Mouse (Mus musculus): ENCODE results near the gene Gm6993. TPM values are rescaled to one million over a fixed set of nuclear protein-coding genes. Genes with fewer than 3 reads are reported as not detected.

The Gm6993 gene
- polyA plus RNA-seq, 1 experiment, result not detected

GRCm38 (mm10) chr12:31215003-31215402 lies 25.6 kb upstream of the Gm6993 start:
- 73% methylated on average over 6 of the region's 6 CpGs for WGBS
- no peak for DNase-seq
- Histone ChIP-seq H3K4me3 (replicated peaks; ENCODE audit: extremely low read depth, low read depth, low read length) (no peak overlapping the region), H3K4me1 (ENCODE audit: control insufficient read depth, insufficient read depth, low read length) (peaks cover 5% of the 10 kb centered on the region; the same call in 1 of the 2 replicates)
- TF ChIP-seq POLR2A (IDR thresholded peaks at IDR 0.05; ENCODE audit: borderline replicate concordance, extremely low read depth, low read depth, low read length), result no peak
- TF ChIP-seq CTCF (IDR thresholded peaks at IDR 0.05; ENCODE audit: insufficient read depth, low read length), result no peak

- DNase-seq, result no peak
- peaks cover 5% of the 10 kb centered on the region; the same call in 1 of the 2 replicates for H3K4me1 ChIP-seq (ENCODE audit: control insufficient read depth, insufficient read depth, low read length)
- no peak overlapping the region for H3K4me3 ChIP-seq (replicated peaks; ENCODE audit: extremely low read depth, low read depth, low read length)
- no peak for TF ChIP-seq CTCF (IDR thresholded peaks at IDR 0.05; ENCODE audit: insufficient read depth, low read length)
- TF ChIP-seq POLR2A (IDR thresholded peaks at IDR 0.05; ENCODE audit: borderline replicate concordance, extremely low read depth, low read depth, low read length), result no peak
- 92% methylated on average over 5 of the region's 5 CpGs for WGBS
Measured at GRCm38 (mm10) chr12:31217232-31217631, 23.3 kb upstream of the Gm6993 start.

- DNase-seq, result no peak
- Histone ChIP-seq H3K4me3 (replicated peaks; ENCODE audit: extremely low read depth, low read depth, low read length) (no peak overlapping the region), H3K4me1 (ENCODE audit: control insufficient read depth, insufficient read depth, low read length) (no peaks in the 10 kb centered on the region; the same call in 1 of the 2 replicates)
- 45% methylated on average over 3 of the region's 3 CpGs for WGBS
- TF ChIP-seq POLR2A (IDR thresholded peaks at IDR 0.05; ENCODE audit: borderline replicate concordance, extremely low read depth, low read depth, low read length) (no peak), CTCF (IDR thresholded peaks at IDR 0.05; ENCODE audit: insufficient read depth, low read length) (no peak)
Measured at GRCm38 (mm10) chr12:31218774-31219173, 21.8 kb upstream of the Gm6993 start.

GRCm38 (mm10) chr12:31221522-31221921 lies 19.0 kb upstream of the Gm6993 start:
- no peak overlapping the region for H3K4me3 ChIP-seq (replicated peaks; ENCODE audit: extremely low read depth, low read depth, low read length)
- TF ChIP-seq CTCF (IDR thresholded peaks at IDR 0.05; ENCODE audit: insufficient read depth, low read length) (no peak), POLR2A (IDR thresholded peaks at IDR 0.05; ENCODE audit: borderline replicate concordance, extremely low read depth, low read depth, low read length) (no peak)
- no peaks in the 10 kb centered on the region; the same call in 1 of the 2 replicates for H3K4me1 ChIP-seq (ENCODE audit: control insufficient read depth, insufficient read depth, low read length)
- WGBS, result 60% methylated on average over 6 of the region's 6 CpGs
- DNase-seq, result no peak

GRCm38 (mm10) chr12:31222282-31222681 lies 18.3 kb upstream of the Gm6993 start:
- TF ChIP-seq CTCF (IDR thresholded peaks at IDR 0.05; ENCODE audit: insufficient read depth, low read length) (no peak), POLR2A (IDR thresholded peaks at IDR 0.05; ENCODE audit: borderline replicate concordance, extremely low read depth, low read depth, low read length) (no peak)
- H3K4me1 ChIP-seq (ENCODE audit: control insufficient read depth, insufficient read depth, low read length), result no peaks in the 10 kb centered on the region; the same call in 1 of the 2 replicates
- H3K4me3 ChIP-seq (replicated peaks; ENCODE audit: extremely low read depth, low read depth, low read length), result no peak overlapping the region
- 42% methylated on average over 2 of the region's 2 CpGs for WGBS
- DNase-seq, result no peak

- no peak overlapping the region for H3K4me3 ChIP-seq (replicated peaks; ENCODE audit: extremely low read depth, low read depth, low read length)
- 37% methylated on average over 3 of the region's 3 CpGs for WGBS
- no peak for DNase-seq
- TF ChIP-seq POLR2A (IDR thresholded peaks at IDR 0.05; ENCODE audit: borderline replicate concordance, extremely low read depth, low read depth, low read length) (no peak), CTCF (IDR thresholded peaks at IDR 0.05; ENCODE audit: insufficient read depth, low read length) (no peak)
- no peaks in the 10 kb centered on the region; the same call in 1 of the 2 replicates for H3K4me1 ChIP-seq (ENCODE audit: control insufficient read depth, insufficient read depth, low read length)
Measured at GRCm38 (mm10) chr12:31222741-31223140, 17.8 kb upstream of the Gm6993 start.

- 72% methylated on average over 8 of the region's 8 CpGs for WGBS
- Histone ChIP-seq H3K4me1 (ENCODE audit: control insufficient read depth, insufficient read depth, low read length) (no peaks in the 10 kb centered on the region), H3K4me3 (replicated peaks; ENCODE audit: extremely low read depth, low read depth, low read length) (no peak overlapping the region)
- no peak for DNase-seq
- no peak for TF ChIP-seq POLR2A (IDR thresholded peaks at IDR 0.05; ENCODE audit: borderline replicate concordance, extremely low read depth, low read depth, low read length)
- TF ChIP-seq CTCF (IDR thresholded peaks at IDR 0.05; ENCODE audit: insufficient read depth, low read length), result no peak
Measured at GRCm38 (mm10) chr12:31225451-31225850, 15.1 kb upstream of the Gm6993 start.

- DNase-seq, result no peak
- WGBS, result 84% methylated on average over 3 of the region's 3 CpGs
- Histone ChIP-seq H3K4me3 (replicated peaks; ENCODE audit: extremely low read depth, low read depth, low read length) (no peak overlapping the region), H3K4me1 (ENCODE audit: control insufficient read depth, insufficient read depth, low read length) (no peaks in the 10 kb centered on the region)
- TF ChIP-seq POLR2A (IDR thresholded peaks at IDR 0.05; ENCODE audit: borderline replicate concordance, extremely low read depth, low read depth, low read length), result no peak
Measured at GRCm38 (mm10) chr12:31227167-31227566, 13.4 kb upstream of the Gm6993 start.

- WGBS, result 71% methylated on average over 7 of the region's 7 CpGs
- no peak for DNase-seq
- TF ChIP-seq POLR2A (IDR thresholded peaks at IDR 0.05; ENCODE audit: borderline replicate concordance, extremely low read depth, low read depth, low read length) (no peak), CTCF (IDR thresholded peaks at IDR 0.05; ENCODE audit: insufficient read depth, low read length) (no peak)
- Histone ChIP-seq H3K4me1 (ENCODE audit: control insufficient read depth, insufficient read depth, low read length) (no peaks in the 10 kb centered on the region), H3K4me3 (replicated peaks; ENCODE audit: extremely low read depth, low read depth, low read length) (no peak overlapping the region)
Measured at GRCm38 (mm10) chr12:31228878-31229277, 11.7 kb upstream of the Gm6993 start.

- 91% methylated on average over 1 of the region's 1 CpGs for WGBS
- DNase-seq, result no peak
Measured at GRCm38 (mm10) chr12:31232635-31233034, 7.9 kb upstream of the Gm6993 start.

More at GRCm38 (mm10) chr12:31232635-31233034, 7.9 kb upstream of the Gm6993 start:
- H3K4me1 ChIP-seq (ENCODE audit: control insufficient read depth, insufficient read depth, low read length), result no peaks in the 10 kb centered on the region
- TF ChIP-seq POLR2A (IDR thresholded peaks at IDR 0.05; ENCODE audit: borderline replicate concordance, extremely low read depth, low read depth, low read length), result no peak
- no peak for TF ChIP-seq CTCF (IDR thresholded peaks at IDR 0.05; ENCODE audit: insufficient read depth, low read length)
- H3K4me3 ChIP-seq (replicated peaks; ENCODE audit: extremely low read depth, low read depth, low read length), result no peak overlapping the region

Data from lung, adult 2 months (tissue).